Mouse (Mus musculus): ENCODE data around the gene Pxt1.

DNA sequence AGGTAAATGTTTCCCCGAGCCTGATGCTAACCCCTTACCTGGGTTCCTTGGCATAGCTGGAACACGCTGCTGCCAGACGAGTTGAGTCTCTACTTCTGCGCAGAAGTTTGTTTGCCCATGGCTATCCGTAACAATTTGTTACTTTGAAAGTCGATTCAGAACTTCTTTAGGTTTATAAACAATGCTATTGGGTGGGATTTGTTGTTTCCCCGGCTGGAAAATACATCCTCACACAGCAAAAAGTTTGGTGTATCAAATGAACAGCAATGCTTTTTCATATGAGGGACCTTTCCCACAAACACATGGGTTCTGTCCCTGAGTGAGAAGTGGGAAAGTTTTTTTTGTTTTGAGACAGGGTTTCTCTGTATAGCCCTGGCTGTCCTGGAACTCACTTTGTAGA, at the start of gene Pxt1:
- no peak for TF ChIP-seq CTCF (IDR thresholded peaks at IDR 0.05; ENCODE audit: control insufficient read depth, insufficient read depth, insufficient replicate concordance, low read depth, low read length)
- no peak for TF ChIP-seq POLR2A (IDR thresholded peaks at IDR 0.05; ENCODE audit: control insufficient read depth, low read depth, low read length)
